Mouse (Mus musculus): ENCODE data around the gene Gpr33. TPM values are rescaled to one million over a fixed set of nuclear protein-coding genes. Genes with fewer than 3 reads are reported as not detected.

The Gpr33 gene
- not detected in 2 replicates for polyA plus RNA-seq (2015; fragmentation: Nextera tagmentation; extraction: Ambion mirVana)

GRCm38 (mm10) chr12:52027963-52028362, at the start of gene Gpr33:
Gene Gpr33, minus strand, starts transcription at chr12:52028063.

GRCm38 (mm10) chr12:52005877-52006632, 21.8 kb downstream of the Gpr33 start, which contains the start of gene Dtd2:
Gene Dtd2, minus strand, starts transcription at chr12:52006501.

Other genes with a start within 250 kb of the Gpr33 start
- gene Hectd1, start 198.5 kb downstream of the Gpr33 start, polyA plus RNA-seq (2015; fragmentation: Nextera tagmentation; extraction: Ambion mirVana): 26.3 and 31.6 TPM in 2 replicates
- 3.7 and 4.4 TPM in 2 replicates for gene Heatr5a, start 56.7 kb downstream of the Gpr33 start, polyA plus RNA-seq (2015; fragmentation: Nextera tagmentation; extraction: Ambion mirVana)
- gene Dtd2, start 21.6 kb downstream of the Gpr33 start, polyA plus RNA-seq (2015; fragmentation: Nextera tagmentation; extraction: Ambion mirVana): 19.1 and 20.5 TPM in 2 replicates
- 6.1 and 6.5 TPM in 2 replicates for gene Nubpl, start 69.7 kb upstream of the Gpr33 start, polyA plus RNA-seq (2015; fragmentation: Nextera tagmentation; extraction: Ambion mirVana)

Measured in skeletal muscle tissue, postnatal 0 days (tissue).